Mouse (Mus musculus): ENCODE results near the gene Arhgef40.

DNA sequence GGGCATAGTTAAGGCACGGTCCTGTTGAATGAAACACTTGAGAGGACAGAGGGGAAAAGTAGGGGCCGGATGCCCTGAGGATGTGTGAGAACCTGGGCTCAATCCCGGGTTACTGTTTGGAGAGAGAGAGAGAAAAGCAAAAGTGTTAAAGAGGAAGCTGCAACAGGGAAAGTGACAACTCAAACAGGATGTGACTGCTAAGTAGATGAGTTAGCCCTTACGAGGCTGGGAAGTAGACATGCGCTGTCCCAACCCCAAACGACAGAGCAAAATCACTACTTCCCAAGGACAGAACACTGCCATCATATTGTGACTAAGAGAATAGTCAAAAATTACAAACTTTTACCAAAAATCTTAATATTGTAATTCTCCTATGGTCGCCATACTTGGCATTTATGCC lies 42.3 kb upstream of the Arhgef40 start:
- TF ChIP-seq CTCF (IDR thresholded peaks at IDR 0.05; ENCODE audit: extremely low read depth, insufficient read depth, low read length), result no peak
- TF ChIP-seq POLR2A (IDR thresholded peaks at IDR 0.05; ENCODE audit: extremely low read depth, insufficient read depth, low read length), result no peak
